Mouse (Mus musculus) hindbrain, postnatal 0 days (tissue): ENCODE data around the gene Rab25. TPM values are rescaled to one million over a fixed set of nuclear protein-coding genes. Genes with fewer than 3 reads are reported as not detected.

Experiments used
- ATAC-seq: fragments of 200-750 bp; cut with Nextera tagmentation; 2 replicates; pipeline ENCODE4 v1.8.0; 2017; ENCODE audit warnings: mild to moderate bottlenecking, moderate TSS enrichment, moderate library complexity
- DNase-seq: peaks from one replicate; pipeline ENCODE4 v3.0.0-alpha.2; 2015; ENCODE audit warnings: low spot score
- H3K27ac ChIP-seq: fragments of 300-500 bp; sonication (generic); 2 replicates; pipeline ENCODE4 v1.5.1; 2014; ENCODE audit warnings: mild to moderate bottlenecking
- H3K27me3 ChIP-seq: fragments of 300-500 bp; sonication (generic); 2 replicates; pipeline ENCODE4 v1.6.1; 2014; ENCODE audit warnings: low read length, mixed read lengths; ENCODE audit not compliant: insufficient read depth
- H3K36me3 ChIP-seq: fragments of 300-500 bp; sonication (generic); 2 replicates; pipeline ENCODE4 v1.6.1; 2014; ENCODE audit warnings: low read length, mixed read lengths; ENCODE audit not compliant: insufficient read depth
- H3K4me1 ChIP-seq: fragments of 300-500 bp; sonication (generic); 2 replicates; pipeline ENCODE4 v1.6.1; 2014; ENCODE audit warnings: antibody characterized with exemption, low read length, mixed read lengths; ENCODE audit not compliant: insufficient read depth
- H3K4me2 ChIP-seq: fragments of 300-500 bp; sonication (generic); 2 replicates; pipeline ENCODE4 v1.6.1; 2014; ENCODE audit warnings: low read depth, mild to moderate bottlenecking, low read length, moderate library complexity, mixed read lengths
- H3K4me3 ChIP-seq: fragments of 300-500 bp; sonication (generic); 2 replicates; pipeline ENCODE4 v1.5.1; 2014; ENCODE audit warnings: low read length
- H3K9ac ChIP-seq: fragments of 300-500 bp; sonication (generic); replicated peaks from 2 replicates; pipeline ENCODE4 v1.6.1; 2014; ENCODE audit warnings: mild to moderate bottlenecking, low read length, moderate library complexity, mixed read lengths
- H3K9me3 ChIP-seq: fragments of 300-500 bp; sonication (generic); 2 replicates; pipeline ENCODE4 v1.6.1; 2016; ENCODE audit warnings: low read length, mixed read lengths
- CTCF ChIP-seq: IDR thresholded peaks from 2 replicates; pipeline ENCODE4 v1.5.1; 2016; ENCODE audit warnings: antibody characterized with exemption, control low read depth, low read depth
- WGBS: fragments of 180-500 bp; shearing (Covaris S2); extraction: QIAGEN DNeasy Blood & Tissue Kit; methylation state at CpG from one replicate; pipeline ENCODE4 v1.1.7; 2014; 5-methylcytosine and 5-hydroxymethylcytosine counted together
- polyA plus RNA-seq: library from polyadenylated mRNA; unstranded; fragments of >200 nt; fragmentation: Nextera tagmentation; extraction: Ambion mirVana; gene quantifications from 2 replicates; pipeline ENCODE4 v1.2.1, GENCODE M21; 2015
- total RNA-seq: library from RNA; depleted of rRNA; stranded (reverse); fragments of >200 nt; gene quantifications from 2 replicates; pipeline ENCODE4 v1.2.3, GENCODE M21; 2014

Rab25 gene
- total and polyA plus RNA-seq, 2 experiments from 2014 or later = 1.3 TPM; not detected in 1

DNA sequence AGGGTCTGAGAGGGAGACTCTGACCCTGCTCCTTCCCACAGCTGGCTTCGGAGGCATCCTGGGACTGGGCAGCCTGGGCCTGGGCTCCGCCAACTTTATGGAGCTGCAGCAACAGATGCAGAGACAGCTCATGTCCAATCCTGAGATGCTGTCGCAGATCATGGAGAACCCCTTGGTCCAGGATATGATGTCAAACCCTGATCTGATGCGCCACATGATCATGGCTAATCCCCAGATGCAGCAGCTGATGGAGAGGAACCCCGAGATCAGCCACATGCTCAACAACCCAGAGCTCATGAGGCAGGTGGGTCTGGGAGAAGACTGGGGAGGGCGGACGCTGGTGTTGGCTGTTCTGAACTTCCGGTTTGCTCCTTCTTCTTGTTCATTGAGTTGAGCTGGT lies 8.5 kb upstream of the Rab25 start:
- no peak overlapping the region for H3K4me3 ChIP-seq
- ATAC-seq = no peak
- H3K4me1 ChIP-seq = 0 out of 2 replicates have a peak, but pooled peaks cover 5% of the 10 kb centered on the region
- H3K27ac ChIP-seq = no peak overlapping the region
- WGBS = 97% methylated on average over 8 of the region's 8 CpGs
- peaks cover 49% of the 10 kb centered on the region for H3K36me3 ChIP-seq
- no peak overlapping the region for H3K4me2 ChIP-seq
- no peak for DNase-seq
- no peaks in the 10 kb centered on the region for H3K27me3 ChIP-seq
- no peak for TF ChIP-seq CTCF
- H3K9me3 ChIP-seq = no peaks in the 10 kb centered on the region
- H3K9ac ChIP-seq = no peak overlapping the region

DNA sequence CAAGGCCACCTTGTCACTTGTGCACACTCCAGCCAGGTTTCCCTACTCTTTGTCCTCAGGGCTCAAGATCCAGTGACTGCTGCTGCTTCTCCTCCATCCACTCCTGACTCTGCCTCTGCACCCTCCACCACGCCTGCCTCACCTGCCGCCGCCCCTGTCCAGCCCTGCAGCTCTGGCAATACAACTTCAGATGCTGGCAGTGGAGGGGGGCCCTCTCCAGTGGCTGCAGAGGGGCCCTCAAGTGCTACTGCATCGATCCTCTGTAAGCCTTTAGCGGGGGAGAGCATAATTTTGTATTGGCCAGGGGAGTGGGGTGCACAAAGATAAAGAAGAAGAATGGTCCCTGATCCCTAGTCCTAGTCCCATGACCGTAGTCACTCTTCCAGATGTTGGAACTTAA lies 7.6 kb upstream of the Rab25 start:
- WGBS = 97% methylated on average over 6 of the region's 6 CpGs
- Histone ChIP-seq H3K9me3 (no peaks in the 10 kb centered on the region), H3K4me1 (0 out of 2 replicates have a peak, but pooled peaks cover 5% of the 10 kb centered on the region), H3K27ac (no peak overlapping the region), H3K9ac (no peak overlapping the region), H3K36me3 (peaks cover 44% of the 10 kb centered on the region), H3K27me3 (no peaks in the 10 kb centered on the region), H3K4me3 (no peak overlapping the region), H3K4me2 (no peak overlapping the region)
- DNase-seq (no peak), ATAC-seq (no peak)
- TF ChIP-seq CTCF = no peak

DNA sequence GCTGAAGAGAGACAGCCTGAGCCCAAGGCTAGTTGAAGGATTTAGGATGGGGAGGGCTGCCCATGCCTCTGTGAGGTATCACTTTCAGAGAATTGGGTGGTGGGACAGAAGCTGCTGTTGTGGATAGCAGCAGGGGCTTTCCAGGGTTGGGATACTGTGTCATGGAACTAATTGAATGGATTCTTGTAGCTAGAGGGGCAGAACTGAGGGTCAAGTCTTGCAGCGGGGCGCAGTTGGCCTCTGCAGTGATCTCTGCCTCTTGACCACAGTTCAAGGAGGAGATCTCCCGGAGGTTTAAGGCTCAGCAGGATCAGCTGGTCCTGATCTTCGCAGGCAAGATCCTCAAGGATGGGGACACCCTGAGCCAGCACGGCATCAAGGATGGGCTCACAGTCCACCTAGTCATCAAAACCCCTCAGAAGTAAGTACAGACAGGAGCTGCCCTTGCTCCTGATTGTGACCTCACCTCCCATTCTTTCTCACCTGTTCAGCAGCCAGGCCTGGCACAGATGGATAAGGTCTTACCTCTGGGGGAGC lies 7.0 kb upstream of the Rab25 start:
- Histone ChIP-seq H3K27ac (peak overlapping the region; percentile 43; the same call in 1 of the 2 replicates), H3K9me3 (no peaks in the 10 kb centered on the region), H3K4me3 (no peak overlapping the region), H3K36me3 (peaks cover 38% of the 10 kb centered on the region), H3K4me2 (peak overlapping the region; percentile 91; the same call in 1 of the 2 replicates), H3K4me1 (0 out of 2 replicates have a peak, but pooled peaks cover 5% of the 10 kb centered on the region), H3K9ac (peak overlapping the region; percentile 96; the same call in 1 of the 2 replicates), H3K27me3 (no peaks in the 10 kb centered on the region)
- 82% methylated on average over 5 of the region's 5 CpGs for WGBS
- ATAC-seq (no peak), DNase-seq (no peak)
- no peak for TF ChIP-seq CTCF

DNA sequence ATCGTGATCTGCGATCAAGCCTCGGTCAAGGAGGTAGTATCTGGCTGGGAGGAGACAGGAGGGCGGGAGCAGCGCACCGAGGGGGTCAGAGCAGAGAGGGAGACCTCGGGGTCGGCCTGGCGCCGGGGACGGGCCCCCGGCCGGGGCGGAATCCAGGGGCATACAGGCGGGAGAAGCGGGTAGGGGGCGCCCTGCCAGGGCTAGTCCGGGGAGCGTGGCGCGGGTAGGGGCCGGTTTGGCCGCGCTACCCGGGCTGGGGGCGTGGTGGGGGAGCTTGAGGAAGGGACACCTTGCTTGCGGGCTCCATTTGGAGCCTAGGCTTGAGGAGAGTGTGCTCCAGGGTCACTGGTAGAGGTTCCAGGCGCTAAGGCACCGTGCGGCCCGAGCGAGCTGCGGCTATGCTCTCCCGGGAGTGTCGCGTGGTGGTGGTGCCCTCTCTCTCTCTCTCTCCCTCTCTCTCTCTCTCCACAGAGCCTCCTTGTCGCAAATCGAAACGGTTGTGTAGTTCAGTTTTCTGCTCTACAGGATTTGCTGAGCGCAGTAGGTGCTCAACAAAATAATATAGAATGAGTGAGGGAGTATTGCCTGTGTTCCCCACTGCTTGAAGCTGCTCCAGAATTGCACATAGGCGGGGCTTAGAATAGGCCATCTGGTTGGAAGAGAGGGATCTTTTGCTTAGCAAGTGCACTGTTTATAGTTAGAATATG lies 5.9 kb upstream of the Rab25 start:
- Histone ChIP-seq H3K36me3 (peaks cover 27% of the 10 kb centered on the region), H3K4me2 (peak overlapping the region; percentile 91), H3K4me1 (0 out of 2 replicates have a peak, but pooled peaks cover 5% of the 10 kb centered on the region), H3K27ac (peak overlapping the region; percentile 97), H3K9me3 (no peaks in the 10 kb centered on the region), H3K4me3 (peak overlapping the region; percentile 92), H3K9ac (peak overlapping the region; percentile 96), H3K27me3 (no peaks in the 10 kb centered on the region)
- peak; percentile 28 for TF ChIP-seq CTCF
- DNase-seq (peak; percentile 70), ATAC-seq (peak; percentile 51)
- 1% methylated on average over 30 of the region's 41 CpGs for WGBS

DNA sequence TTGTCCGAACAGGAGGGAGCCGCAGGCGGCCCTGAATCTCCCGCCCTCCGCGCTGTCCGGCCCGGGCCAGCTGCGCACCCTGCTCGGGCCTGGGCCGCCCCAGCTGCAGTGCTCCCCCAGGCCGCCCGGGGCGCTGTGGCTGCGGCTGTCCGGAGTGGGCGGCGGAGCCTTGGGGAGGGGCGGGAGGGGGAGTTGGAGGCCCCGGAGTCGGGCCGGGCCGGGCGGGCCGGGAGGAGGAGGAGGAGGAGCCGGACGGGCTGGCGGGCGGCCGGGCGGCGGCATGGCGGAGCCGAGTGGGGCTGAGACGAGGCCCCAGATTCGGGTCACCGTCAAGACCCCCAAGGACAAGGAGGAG lies 5.4 kb upstream of the Rab25 start, which contains the start of gene Ubqln4:
Gene Ubqln4 (plus strand): TSS at position 234 of the 355 bp plus-strand sequence.
- Histone ChIP-seq H3K27me3 (no peaks in the 10 kb centered on the region), H3K9ac (peak within 1 kb of the TSS; percentile 96), H3K27ac (peak within 1 kb of the TSS; percentile 97), H3K9me3 (no peaks in the 10 kb centered on the region), H3K4me3 (peak within 1 kb of the TSS; percentile 92), H3K36me3 (peaks cover 24% of the 10 kb centered on the region), H3K4me1 (0 out of 2 replicates have a peak, but pooled peaks cover 5% of the 10 kb centered on the region), H3K4me2 (peak within 1 kb of the TSS; percentile 91)
- peak; percentile 93 for DNase-seq
- ATAC-seq = peak; percentile 89
- under 1% methylated on average over 31 of the region's 37 CpGs for WGBS
- TF ChIP-seq CTCF = peak; percentile 47

DNA sequence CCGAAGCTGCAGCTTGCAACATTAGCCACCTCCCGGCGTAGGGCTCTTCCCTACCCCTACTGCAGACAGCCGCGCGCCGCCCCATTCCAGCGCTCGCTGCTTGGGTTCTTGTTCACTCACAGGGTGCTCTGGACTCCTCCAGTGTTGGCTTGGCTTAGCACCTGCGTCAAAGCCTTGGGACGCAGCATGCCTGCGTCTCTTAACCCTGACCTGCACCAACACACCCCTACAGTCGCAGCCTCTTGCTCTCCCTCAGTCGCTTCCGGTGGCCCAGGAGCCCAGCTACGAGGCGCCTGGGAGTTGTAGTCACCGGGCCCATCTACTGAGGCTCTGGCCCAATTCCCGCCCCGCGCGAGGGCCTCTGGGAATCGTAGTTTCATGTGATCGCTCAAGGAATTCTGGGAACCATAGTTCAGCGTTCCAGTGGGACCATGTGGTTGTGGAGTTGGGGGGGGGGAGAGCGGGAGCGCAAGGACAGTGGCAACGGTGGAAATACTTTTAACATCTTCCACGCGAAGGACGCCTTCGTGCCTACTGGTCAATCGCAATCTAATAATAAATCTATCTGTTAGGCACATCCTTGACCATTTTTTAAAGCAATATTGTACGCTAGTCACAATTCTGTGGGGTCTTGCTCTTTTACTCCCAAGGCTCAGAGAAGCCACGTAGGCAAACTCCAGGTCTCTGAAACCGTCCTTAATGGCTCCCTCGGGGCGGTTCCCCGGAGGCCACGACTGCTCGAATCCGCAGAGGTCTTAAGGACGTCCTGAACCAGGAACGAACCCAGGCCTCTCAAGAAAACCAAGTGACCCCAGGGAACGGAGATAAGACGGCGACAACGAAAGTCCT lies 4.8 kb upstream of the Rab25 start, which contains the start of gene Lamtor2:
Gene Lamtor2 (minus strand): TSS at position 399 of the 849 bp plus-strand sequence.
- peak; percentile 99 for DNase-seq
- ATAC-seq = peak; percentile 91
- Histone ChIP-seq H3K4me3 (peak within 1 kb of the TSS; percentile 92), H3K27ac (peak within 1 kb of the TSS; percentile 97), H3K4me2 (peak within 1 kb of the TSS; percentile 91), H3K9me3 (no peaks in the 10 kb centered on the region), H3K9ac (peak within 1 kb of the TSS; percentile 96), H3K27me3 (no peaks in the 10 kb centered on the region), H3K4me1 (0 out of 2 replicates have a peak, but pooled peaks cover 5% of the 10 kb centered on the region), H3K36me3 (peaks cover 19% of the 10 kb centered on the region)
- under 1% methylated on average over 48 of the region's 48 CpGs for WGBS
- TF ChIP-seq CTCF = no peak
